Mouse (Mus musculus): Measurements from ENCODE around the gene Tmem260. TPM values are rescaled to one million over a fixed set of nuclear protein-coding genes. Genes with fewer than 3 reads are reported as not detected.

Tmem260 gene
- polyA plus RNA-seq, 2 experiments = 19.9 to 25.7 TPM

DNA sequence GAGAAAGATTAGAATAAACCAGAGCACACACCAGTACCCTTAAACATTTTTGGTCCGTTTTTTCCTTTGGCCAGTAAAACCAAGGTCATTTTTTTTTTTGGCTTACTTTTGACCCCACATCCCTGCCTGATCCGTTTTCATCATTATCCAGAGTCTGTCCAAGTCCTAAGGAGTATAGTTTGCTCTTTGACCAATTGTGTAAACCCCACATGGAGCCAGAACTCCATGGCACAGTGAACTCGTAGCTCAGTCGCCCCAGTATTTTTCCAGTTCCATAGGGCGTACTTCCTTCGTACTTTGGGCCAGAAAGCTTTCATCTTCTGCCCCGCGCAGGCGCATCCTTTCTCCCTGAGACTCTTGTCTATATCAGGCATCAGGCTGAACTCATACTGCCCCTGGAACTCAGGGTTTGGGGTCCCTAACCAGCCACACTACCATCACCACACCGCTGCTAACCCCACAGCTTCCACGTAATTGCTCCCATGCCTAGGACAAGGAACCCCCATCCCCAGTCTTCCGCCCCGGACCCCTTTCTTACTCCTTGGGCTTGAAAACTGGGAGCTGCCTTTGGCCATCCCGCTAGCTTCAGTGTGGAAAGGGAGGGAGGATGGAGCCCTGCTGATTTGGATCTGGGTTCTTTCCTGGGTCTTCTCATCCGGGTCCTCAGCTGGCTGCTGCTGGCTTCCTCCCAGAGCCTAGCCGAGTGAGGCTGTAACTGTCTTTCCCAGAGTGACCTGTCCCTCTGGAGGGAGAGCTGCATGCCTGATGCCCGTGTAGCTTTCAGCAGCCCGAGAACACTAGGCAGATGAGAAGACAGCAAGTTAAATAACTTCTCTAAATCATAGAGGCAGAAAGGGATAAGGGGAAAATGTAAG lies 58.0 kb downstream of the Tmem260 start:
- Histone ChIP-seq H3K4me2 (replicated peaks; ENCODE audit: low read depth, low read length, severe bottlenecking) (no peak overlapping the region), H3K4me1 (ENCODE audit: control insufficient read depth, insufficient read depth, low read length) (no peaks in the 10 kb centered on the region), H3K4me3 (replicated peaks; ENCODE audit: low read length) (no peak overlapping the region), H3K36me3 (ENCODE audit: control insufficient read depth, insufficient read depth, low read length) (peaks cover 12% of the 10 kb centered on the region), H3K27ac (replicated peaks; ENCODE audit: low read depth, low read length) (no peak overlapping the region), H3K9me3 (ENCODE audit: control insufficient read depth, low read length) (no peaks in the 10 kb centered on the region), H3K9ac (ENCODE audit: low read depth, low read length, severe bottlenecking) (no peak overlapping the region), H3K27me3 (ENCODE audit: control insufficient read depth, insufficient read depth, low read length) (no peaks in the 10 kb centered on the region)
- no peak for TF ChIP-seq POLR2A (IDR thresholded peaks at IDR 0.05; ENCODE audit: borderline replicate concordance, extremely low read depth, insufficient read depth, insufficient read length)
- no peak for DNase-seq (ENCODE audit: low spot score)
- ATAC-seq (ENCODE audit: low FRiP score, low read depth) = no peak
- 48% methylated on average over 18 of the region's 18 CpGs for WGBS

DNA sequence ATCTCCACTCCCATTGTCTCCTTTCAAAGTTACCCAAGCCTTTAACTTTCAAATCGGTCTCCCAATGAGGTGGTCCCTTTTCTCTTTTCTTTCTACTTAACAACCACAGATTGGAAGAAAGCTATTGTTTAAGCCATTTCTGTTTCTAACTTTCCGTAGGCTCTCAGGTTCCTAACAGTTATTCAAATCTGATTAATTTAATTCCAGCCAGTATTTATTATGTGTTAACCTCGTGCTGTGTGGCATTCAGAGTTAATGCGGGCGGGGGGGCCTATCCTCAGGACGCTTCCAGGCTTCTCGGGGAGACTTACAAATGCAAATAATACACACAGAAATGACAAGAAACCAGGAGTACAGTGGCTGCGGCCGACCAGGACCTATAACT lies 58.6 kb downstream of the Tmem260 start:
- DNase-seq (ENCODE audit: low spot score) (no peak), ATAC-seq (ENCODE audit: low FRiP score, low read depth) (no peak)
- TF ChIP-seq POLR2A (IDR thresholded peaks at IDR 0.05; ENCODE audit: borderline replicate concordance, extremely low read depth, insufficient read depth, insufficient read length) = no peak
- Histone ChIP-seq H3K36me3 (ENCODE audit: control insufficient read depth, insufficient read depth, low read length) (peaks cover 17% of the 10 kb centered on the region), H3K4me1 (ENCODE audit: control insufficient read depth, insufficient read depth, low read length) (no peaks in the 10 kb centered on the region), H3K9me3 (ENCODE audit: control insufficient read depth, low read length) (no peaks in the 10 kb centered on the region), H3K27ac (replicated peaks; ENCODE audit: low read depth, low read length) (no peak overlapping the region), H3K4me2 (replicated peaks; ENCODE audit: low read depth, low read length, severe bottlenecking) (no peak overlapping the region), H3K4me3 (replicated peaks; ENCODE audit: low read length) (no peak overlapping the region), H3K27me3 (ENCODE audit: control insufficient read depth, insufficient read depth, low read length) (no peaks in the 10 kb centered on the region), H3K9ac (ENCODE audit: low read depth, low read length, severe bottlenecking) (no peak overlapping the region)
- 53% methylated on average over 9 of the region's 9 CpGs for WGBS

DNA sequence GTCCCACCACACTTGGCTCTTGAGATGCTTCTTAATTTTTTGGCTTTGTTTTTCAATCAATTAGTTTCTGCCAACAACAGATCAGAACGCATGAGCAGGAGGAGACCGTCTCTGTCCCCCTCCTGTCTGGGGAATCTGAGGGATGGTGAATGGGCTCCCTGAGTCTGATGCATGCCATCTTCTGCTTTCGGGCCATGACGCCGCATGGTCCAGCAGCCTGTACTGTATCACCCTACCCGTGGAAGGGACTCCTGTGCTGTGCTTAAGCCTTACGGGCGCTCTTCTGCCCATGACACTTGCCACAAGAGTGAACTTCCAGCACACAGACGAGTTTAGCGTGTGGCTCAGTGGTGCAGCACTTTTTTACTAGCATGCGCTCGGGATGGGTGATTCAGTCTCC lies 59.7 kb downstream of the Tmem260 start:
- H3K4me1 ChIP-seq (ENCODE audit: control insufficient read depth, insufficient read depth, low read length) = no peaks in the 10 kb centered on the region
- DNase-seq (ENCODE audit: low spot score) (no peak), ATAC-seq (ENCODE audit: low FRiP score, low read depth) (no peak)
- H3K4me3 ChIP-seq (replicated peaks; ENCODE audit: low read length) = no peak overlapping the region
- no peak overlapping the region for H3K4me2 ChIP-seq (replicated peaks; ENCODE audit: low read depth, low read length, severe bottlenecking)
- H3K9ac ChIP-seq (ENCODE audit: low read depth, low read length, severe bottlenecking) = no peak overlapping the region
- H3K27ac ChIP-seq (replicated peaks; ENCODE audit: low read depth, low read length) = no peak overlapping the region
- no peak for TF ChIP-seq POLR2A (IDR thresholded peaks at IDR 0.05; ENCODE audit: borderline replicate concordance, extremely low read depth, insufficient read depth, insufficient read length)
- no peaks in the 10 kb centered on the region for H3K27me3 ChIP-seq (ENCODE audit: control insufficient read depth, insufficient read depth, low read length)
- no peaks in the 10 kb centered on the region for H3K9me3 ChIP-seq (ENCODE audit: control insufficient read depth, low read length)
- WGBS = 94% methylated on average over 12 of the region's 12 CpGs
- peaks cover 25% of the 10 kb centered on the region for H3K36me3 ChIP-seq (ENCODE audit: control insufficient read depth, insufficient read depth, low read length)

DNA sequence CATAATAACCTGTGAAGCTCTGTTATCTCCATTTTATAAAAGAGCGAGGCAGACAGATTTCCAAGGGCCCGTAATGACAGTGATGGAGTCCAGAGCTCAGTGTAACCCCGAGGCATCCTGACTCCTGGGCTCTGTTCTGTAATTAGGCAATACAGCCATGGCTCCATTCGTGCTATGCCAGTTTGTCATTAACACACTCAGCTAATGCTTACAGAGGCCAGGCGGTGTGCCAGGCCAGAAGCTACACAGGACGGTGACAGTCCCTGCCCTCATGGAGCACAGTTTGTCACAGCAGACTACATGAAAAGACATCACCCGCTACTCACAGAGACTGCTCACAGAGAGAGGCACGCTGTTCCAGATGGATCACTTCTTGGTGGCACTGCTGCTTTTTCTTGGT lies 61.5 kb downstream of the Tmem260 start:
- DNase-seq (ENCODE audit: low spot score) (no peak), ATAC-seq (ENCODE audit: low FRiP score, low read depth) (no peak)
- no peaks in the 10 kb centered on the region for H3K4me1 ChIP-seq (ENCODE audit: control insufficient read depth, insufficient read depth, low read length)
- H3K9ac ChIP-seq (ENCODE audit: low read depth, low read length, severe bottlenecking) = no peak overlapping the region
- no peaks in the 10 kb centered on the region for H3K9me3 ChIP-seq (ENCODE audit: control insufficient read depth, low read length)
- TF ChIP-seq POLR2A (IDR thresholded peaks at IDR 0.05; ENCODE audit: borderline replicate concordance, extremely low read depth, insufficient read depth, insufficient read length) = no peak
- H3K27ac ChIP-seq (replicated peaks; ENCODE audit: low read depth, low read length) = no peak overlapping the region
- no peak overlapping the region for H3K4me3 ChIP-seq (replicated peaks; ENCODE audit: low read length)
- peaks cover 25% of the 10 kb centered on the region for H3K36me3 ChIP-seq (ENCODE audit: control insufficient read depth, insufficient read depth, low read length)
- no peak overlapping the region for H3K4me2 ChIP-seq (replicated peaks; ENCODE audit: low read depth, low read length, severe bottlenecking)
- 61% methylated on average over 8 of the region's 8 CpGs for WGBS
- no peaks in the 10 kb centered on the region for H3K27me3 ChIP-seq (ENCODE audit: control insufficient read depth, insufficient read depth, low read length)

DNA sequence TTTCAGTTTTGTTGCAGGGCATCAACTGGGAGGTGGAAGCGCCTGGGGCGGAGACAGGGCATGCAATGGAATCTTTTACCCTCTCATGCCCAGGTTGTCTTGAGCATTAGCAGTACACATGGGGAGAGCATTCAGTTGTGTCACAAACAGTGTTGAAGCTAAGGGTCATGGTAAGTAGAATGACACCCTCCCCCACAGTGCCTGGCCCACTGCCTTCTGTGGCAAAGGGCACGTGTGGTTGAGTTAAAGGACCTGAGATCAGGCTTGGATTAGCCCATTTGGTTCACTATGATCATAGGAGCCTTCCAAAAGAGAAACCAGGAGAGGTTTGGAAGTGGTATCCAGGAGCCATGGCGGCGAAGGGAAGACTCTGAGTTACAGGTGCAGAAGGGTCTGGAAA lies 63.2 kb downstream of the Tmem260 start:
- Histone ChIP-seq H3K9me3 (ENCODE audit: control insufficient read depth, low read length) (no peaks in the 10 kb centered on the region), H3K36me3 (ENCODE audit: control insufficient read depth, insufficient read depth, low read length) (peaks cover 25% of the 10 kb centered on the region), H3K9ac (ENCODE audit: low read depth, low read length, severe bottlenecking) (no peak overlapping the region), H3K27ac (replicated peaks; ENCODE audit: low read depth, low read length) (no peak overlapping the region), H3K4me2 (replicated peaks; ENCODE audit: low read depth, low read length, severe bottlenecking) (no peak overlapping the region), H3K4me1 (ENCODE audit: control insufficient read depth, insufficient read depth, low read length) (no peaks in the 10 kb centered on the region), H3K4me3 (replicated peaks; ENCODE audit: low read length) (no peak overlapping the region), H3K27me3 (ENCODE audit: control insufficient read depth, insufficient read depth, low read length) (no peaks in the 10 kb centered on the region)
- no peak for TF ChIP-seq POLR2A (IDR thresholded peaks at IDR 0.05; ENCODE audit: borderline replicate concordance, extremely low read depth, insufficient read depth, insufficient read length)
- no peak for ATAC-seq (ENCODE audit: low FRiP score, low read depth)
- no peak for DNase-seq (ENCODE audit: low spot score)
- 91% methylated on average over 5 of the region's 5 CpGs for WGBS

Measured in limb, embryonic 14.5 days (tissue).